Mouse (Mus musculus): Measurements from ENCODE around the gene Hddc3. TPM values are rescaled to one million over a fixed set of nuclear protein-coding genes. Genes with fewer than 3 reads are reported as not detected.

Hddc3 gene
- polyA plus RNA-seq (2021) = 78.7 TPM

DNA sequence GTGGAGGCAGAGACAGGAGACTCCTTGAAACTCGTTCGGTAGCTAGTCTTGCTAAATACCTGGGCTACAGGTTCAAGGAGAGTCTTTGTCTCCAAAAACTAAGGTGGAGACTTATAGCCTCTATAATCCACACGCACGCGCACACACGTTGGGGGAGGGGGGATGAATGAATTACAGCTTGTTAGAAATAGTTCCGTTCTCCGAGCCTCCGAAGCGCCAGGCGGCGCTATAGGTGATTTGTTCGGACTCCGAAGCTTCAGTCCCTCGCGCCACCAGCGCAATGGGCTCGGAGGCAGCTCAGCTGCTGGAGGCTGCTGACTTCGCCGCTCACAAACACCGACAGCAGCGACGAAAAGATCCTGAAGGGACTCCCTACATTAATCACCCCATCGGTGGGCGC is at the start of gene Hddc3:
Gene Hddc3, plus strand, starts transcription at position 247 of the 400 bp plus-strand sequence.
- no peak for TF ChIP-seq CTCF (IDR thresholded peaks at IDR 0.05)
- H3K27me3 ChIP-seq = no peaks in the 10 kb centered on the region
- DNase-seq (ENCODE audit: low read depth, low spot score) = peak; percentile 64
- ChIA-PET POLR2A (no interaction called here), CTCF (interaction anchor here (0.6 to 4.9 kb wide), 11 partner anchors 11 to 62 kb away, joined by 3 to 23 read pairs (median 4); partner anchors contain the start of genes Man2a2 and Rccd1)
- in situ Hi-C loops (cut with MboI; ENCODE audit: low pct_unique_long_range_greater_than_20kb) = loop anchor here (5.0 kb wide), 1 partner anchor 34 kb away; no protein-coding TSS in a partner anchor
- ATAC-seq = no peak

GRCm38 (mm10) chr7:80294062-80294763 is 48.7 kb upstream of the Hddc3 start, which contains the start of gene Prc1:
TSS of gene Prc1 (plus strand) at chr7:80294450.
- no peak for TF ChIP-seq CTCF (IDR thresholded peaks at IDR 0.05)
- ATAC-seq (peak; percentile 88), DNase-seq (ENCODE audit: low read depth, low spot score) (peak; percentile 82)
- H3K27me3 ChIP-seq = no peaks in the 10 kb centered on the region
- in situ Hi-C loops (cut with MboI; ENCODE audit: low pct_unique_long_range_greater_than_20kb) = no loop called here
- CTCF ChIA-PET = interaction anchor here (1.6 to 2.1 kb wide), 2 partner anchors 10 to 13 kb away, joined by 4 to 6 read pairs; no protein-coding TSS in a partner anchor
- POLR2A ChIA-PET = no interaction called here

GRCm38 (mm10) chr7:80294764-80295648 is 47.9 kb upstream of the Hddc3 start:
- ATAC-seq (no peak), DNase-seq (ENCODE audit: low read depth, low spot score) (no peak)
- no peaks in the 10 kb centered on the region for H3K27me3 ChIP-seq
- POLR2A ChIA-PET = no interaction called here
- in situ Hi-C loops (cut with MboI; ENCODE audit: low pct_unique_long_range_greater_than_20kb) = no loop called here
- TF ChIP-seq CTCF (IDR thresholded peaks at IDR 0.05) = no peak
- CTCF ChIA-PET = interaction anchor here (2.1 kb wide), 1 partner anchor 13 kb away, joined by 6 read pairs; no protein-coding TSS in a partner anchor

- ChIA-PET POLR2A (interaction anchor here (0.6 to 0.7 kb wide), 2 partner anchors 27 to 42 kb away, joined by 4 to 5 read pairs; no protein-coding TSS in a partner anchor), CTCF (interaction anchor here (1.2 kb wide), 1 partner anchor 20 kb away, joined by 3 read pairs; no protein-coding TSS in a partner anchor)
- ATAC-seq (no peak), DNase-seq (ENCODE audit: low read depth, low spot score) (no peak)
- H3K27me3 ChIP-seq = no peaks in the 10 kb centered on the region
- TF ChIP-seq CTCF (IDR thresholded peaks at IDR 0.05) = no peak
- in situ Hi-C loops (cut with MboI; ENCODE audit: low pct_unique_long_range_greater_than_20kb) = no loop called here
Measured at GRCm38 (mm10) chr7:80296462-80296861, 46.4 kb upstream of the Hddc3 start.

DNA sequence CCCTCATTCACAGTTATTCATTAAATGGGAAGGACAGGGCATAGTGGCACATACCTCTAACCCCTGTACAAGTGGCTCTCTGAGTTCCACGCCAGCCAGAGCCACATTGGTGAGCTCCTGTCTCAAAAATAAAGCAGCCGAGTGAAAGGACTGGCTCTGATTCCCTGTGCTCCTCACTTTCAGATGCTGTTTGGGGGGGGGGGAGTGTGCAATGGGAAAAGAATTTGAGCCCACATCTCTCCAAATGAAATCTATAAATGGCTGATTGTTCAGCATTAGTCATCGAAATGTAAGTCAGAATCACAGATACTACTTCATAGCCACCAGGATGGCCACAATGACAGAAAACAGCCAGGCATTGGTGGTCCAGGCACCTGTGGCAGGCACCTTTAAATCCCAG is 45.9 kb upstream of the Hddc3 start:
- in situ Hi-C loops (cut with MboI; ENCODE audit: low pct_unique_long_range_greater_than_20kb) = no loop called here
- POLR2A ChIA-PET = interaction anchor here (0.6 to 0.7 kb wide), 2 partner anchors 26 to 41 kb away, joined by 4 to 5 read pairs; no protein-coding TSS in a partner anchor
- CTCF ChIA-PET = interaction anchor here (1.2 kb wide), 1 partner anchor 20 kb away, joined by 3 read pairs; no protein-coding TSS in a partner anchor
- no peak for DNase-seq (ENCODE audit: low read depth, low spot score)
- no peaks in the 10 kb centered on the region for H3K27me3 ChIP-seq
- ATAC-seq = no peak
- TF ChIP-seq CTCF (IDR thresholded peaks at IDR 0.05) = no peak

DNA sequence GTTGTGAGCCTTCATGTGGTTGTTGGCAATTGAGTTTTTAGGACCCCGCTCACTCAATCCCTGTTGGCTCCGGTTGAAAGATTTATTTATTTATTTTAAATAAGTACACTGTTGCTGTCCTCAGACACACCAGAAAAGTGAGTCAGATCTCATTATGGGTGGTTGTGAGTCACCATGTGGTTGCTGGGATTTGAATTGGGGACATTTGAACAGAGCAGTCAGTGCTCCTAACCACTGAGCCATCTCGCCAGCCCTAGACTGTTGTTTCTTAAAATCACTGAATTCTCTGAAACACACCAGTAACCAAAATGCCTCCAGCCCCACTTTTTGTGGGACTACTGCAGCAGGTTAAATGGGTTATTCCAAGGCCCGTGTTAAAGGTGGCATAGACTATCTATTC is 44.1 kb upstream of the Hddc3 start:
- POLR2A ChIA-PET = no interaction called here

GRCm38 (mm10) chr7:80299568-80299967 is 43.3 kb upstream of the Hddc3 start:
- ChIA-PET CTCF (interaction anchor here (0.9 to 1.8 kb wide), 2 partner anchors 19 to 41 kb away, joined by 3 to 4 read pairs; partner anchors contain the start of gene Unc45a), POLR2A (no interaction called here)
- no peak for DNase-seq (ENCODE audit: low read depth, low spot score)
- H3K27me3 ChIP-seq = no peaks in the 10 kb centered on the region
- in situ Hi-C loops (cut with MboI; ENCODE audit: low pct_unique_long_range_greater_than_20kb) = no loop called here
- TF ChIP-seq CTCF (IDR thresholded peaks at IDR 0.05) = no peak
- ATAC-seq = no peak

More for the DNA sequence above, 44.1 kb upstream of the Hddc3 start:
- in situ Hi-C loops (cut with MboI; ENCODE audit: low pct_unique_long_range_greater_than_20kb) = no loop called here
- H3K27me3 ChIP-seq = no peaks in the 10 kb centered on the region
- no peak for TF ChIP-seq CTCF (IDR thresholded peaks at IDR 0.05)
- CTCF ChIA-PET = no interaction called here
- DNase-seq (ENCODE audit: low read depth, low spot score) (peak; percentile 24), ATAC-seq (no peak)

DNA sequence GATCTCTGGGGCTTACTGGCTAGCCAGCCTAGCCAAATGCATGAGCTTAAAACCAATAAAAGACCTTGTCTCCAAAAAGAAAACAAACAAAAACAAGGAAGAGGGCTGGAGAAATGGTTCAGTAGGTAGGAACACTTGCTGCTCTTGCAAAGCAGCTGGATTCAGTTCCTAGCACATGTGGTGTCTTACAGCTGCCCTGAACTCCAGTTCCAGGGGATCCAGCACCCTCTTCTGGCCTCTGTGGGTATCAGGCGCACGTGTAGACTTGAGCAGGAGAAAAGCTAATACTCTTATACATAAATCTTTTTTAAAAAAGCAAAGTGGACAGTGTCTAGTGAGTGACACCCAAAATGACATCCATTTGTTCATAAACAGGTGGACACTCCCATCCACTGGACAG is 41.4 kb upstream of the Hddc3 start:
- ATAC-seq (no peak), DNase-seq (ENCODE audit: low read depth, low spot score) (no peak)
- in situ Hi-C loops (cut with MboI; ENCODE audit: low pct_unique_long_range_greater_than_20kb) = no loop called here
- TF ChIP-seq CTCF (IDR thresholded peaks at IDR 0.05) = no peak
- no peaks in the 10 kb centered on the region for H3K27me3 ChIP-seq
- CTCF ChIA-PET = interaction anchor here (0.8 to 1.4 kb wide), 4 partner anchors 9 to 46 kb away, joined by 3 to 4 read pairs (median 3); no protein-coding TSS in a partner anchor
- POLR2A ChIA-PET = interaction anchor here (0.5 to 1.5 kb wide), 3 partner anchors 16 to 250 kb away, joined by 3 to 6 read pairs (median 4); no protein-coding TSS in a partner anchor

GRCm38 (mm10) chr7:80307766-80308165 is 35.1 kb upstream of the Hddc3 start:
- in situ Hi-C loops (cut with MboI; ENCODE audit: low pct_unique_long_range_greater_than_20kb) = no loop called here
- no peaks in the 10 kb centered on the region for H3K27me3 ChIP-seq
- POLR2A ChIA-PET = no interaction called here
- DNase-seq (ENCODE audit: low read depth, low spot score) (no peak), ATAC-seq (no peak)
- CTCF ChIA-PET = no interaction called here
- no peak for TF ChIP-seq CTCF (IDR thresholded peaks at IDR 0.05)

GRCm38 (mm10) chr7:80310771-80311170 is 32.1 kb upstream of the Hddc3 start:
- ChIA-PET CTCF (interaction anchor here (0.9 to 1.6 kb wide), 2 partner anchors 9 to 12 kb away, joined by 3 to 4 read pairs; no protein-coding TSS in a partner anchor), POLR2A (no interaction called here)
- H3K27me3 ChIP-seq = no peaks in the 10 kb centered on the region
- TF ChIP-seq CTCF (IDR thresholded peaks at IDR 0.05) = no peak
- DNase-seq (ENCODE audit: low read depth, low spot score) (no peak), ATAC-seq (no peak)
- in situ Hi-C loops (cut with MboI; ENCODE audit: low pct_unique_long_range_greater_than_20kb) = no loop called here

Measured in Patski (cell line).